Mouse (Mus musculus) inflammation-experienced regulatory T-cells, adult 16 weeks (primary cell): ENCODE results near the gene Btk. TPM values are rescaled to one million over a fixed set of nuclear protein-coding genes. Genes with fewer than 3 reads are reported as not detected.

ENCODE experiments used
- polyA plus RNA-seq: library from polyadenylated mRNA; unstranded; fragments of 100-300 nt; shearing (Covaris generic); gene quantifications from one replicate; pipeline ENCODE4 v1.2.1, GENCODE M21; 2017

Gene Btk
- 1.2 TPM for polyA plus RNA-seq

GRCm38 (mm10) chrX:134582888-134583669 lies at the start of gene Btk:
Gene Btk, minus strand, starts transcription at chrX:134583570.

DNA sequence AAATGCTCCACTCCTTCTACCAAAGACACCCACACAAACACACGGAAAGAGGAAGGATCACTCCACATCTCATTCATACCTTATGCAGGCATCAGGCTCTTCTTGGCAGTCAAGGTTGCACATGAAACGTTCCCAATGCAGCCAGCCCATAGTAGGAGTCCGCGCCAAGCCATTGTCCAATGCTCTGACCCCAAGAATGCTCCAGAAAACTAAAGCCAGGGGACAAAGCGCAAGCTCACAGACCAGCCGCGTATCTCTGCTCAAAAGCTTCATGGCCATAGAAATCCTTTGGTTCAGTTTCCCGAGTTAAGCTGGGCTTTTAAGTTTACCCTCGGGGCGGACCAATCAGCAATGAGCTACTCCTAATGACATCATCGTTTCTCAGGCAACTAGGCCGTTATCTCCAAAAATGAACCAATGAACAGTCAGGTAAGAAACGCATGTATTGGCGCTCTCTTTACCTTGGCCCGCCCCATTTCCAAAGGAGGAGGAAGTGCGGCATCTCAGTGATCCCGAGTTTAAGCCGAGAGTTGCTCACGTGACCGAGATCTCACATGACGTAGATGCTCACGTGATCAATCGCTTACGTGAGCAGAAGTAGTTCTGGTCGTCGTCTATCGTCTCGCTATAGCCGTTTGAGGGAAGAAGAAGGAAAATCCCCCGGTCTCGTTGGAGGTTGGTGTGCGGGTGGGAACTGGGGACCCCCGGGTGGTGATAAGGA lies 17.4 kb upstream of the Btk start, which contains the start of the genes Gla and Hnrnph2:
Gene Gla, minus strand, starts transcription at position 467 of the 721 bp plus-strand sequence.
Gene Hnrnph2, plus strand, starts transcription at position 521 of the 721 bp plus-strand sequence.

GRCm38 (mm10) chrX:134585103-134586002 lies 2.0 kb upstream of the Btk start, which contains the start of gene Rpl36a:
Gene Rpl36a, plus strand, starts transcription at chrX:134585654.

GRCm38 (mm10) chrX:134541145-134541954 lies 42.0 kb downstream of the Btk start, which contains the start of gene Timm8a1:
Gene Timm8a1, minus strand, starts transcription at chrX:134541865.

Other genes starting within 250 kb of the Btk start
- not detected for gene Drp2, start 179.0 kb downstream of the Btk start, polyA plus RNA-seq
- gene Taf7l, start 107.1 kb downstream of the Btk start, polyA plus RNA-seq = not detected
- gene Timm8a1, start 41.7 kb downstream of the Btk start, polyA plus RNA-seq = 42.7 TPM
- 268 TPM for gene Rpl36a, start 2.1 kb upstream of the Btk start, polyA plus RNA-seq
- gene Gla, start 17.6 kb upstream of the Btk start, polyA plus RNA-seq = 3.6 TPM
- gene Hnrnph2, start 17.6 kb upstream of the Btk start, polyA plus RNA-seq = 146 TPM
- gene Armcx4, start 102.9 kb upstream of the Btk start, polyA plus RNA-seq = 0.95 TPM
- 2.5 TPM for gene Armcx1, start 134.4 kb upstream of the Btk start, polyA plus RNA-seq
- 2.6 TPM for gene Armcx6, start 167.8 kb upstream of the Btk start, polyA plus RNA-seq
- gene Armcx3, start 173.0 kb upstream of the Btk start, polyA plus RNA-seq = 23.1 TPM
- 12.0 TPM for gene Armcx2, start 225.7 kb upstream of the Btk start, polyA plus RNA-seq